Comparison of ENCODE assay signal across 10 mouse cellular contexts in the genomic region with DNA sequence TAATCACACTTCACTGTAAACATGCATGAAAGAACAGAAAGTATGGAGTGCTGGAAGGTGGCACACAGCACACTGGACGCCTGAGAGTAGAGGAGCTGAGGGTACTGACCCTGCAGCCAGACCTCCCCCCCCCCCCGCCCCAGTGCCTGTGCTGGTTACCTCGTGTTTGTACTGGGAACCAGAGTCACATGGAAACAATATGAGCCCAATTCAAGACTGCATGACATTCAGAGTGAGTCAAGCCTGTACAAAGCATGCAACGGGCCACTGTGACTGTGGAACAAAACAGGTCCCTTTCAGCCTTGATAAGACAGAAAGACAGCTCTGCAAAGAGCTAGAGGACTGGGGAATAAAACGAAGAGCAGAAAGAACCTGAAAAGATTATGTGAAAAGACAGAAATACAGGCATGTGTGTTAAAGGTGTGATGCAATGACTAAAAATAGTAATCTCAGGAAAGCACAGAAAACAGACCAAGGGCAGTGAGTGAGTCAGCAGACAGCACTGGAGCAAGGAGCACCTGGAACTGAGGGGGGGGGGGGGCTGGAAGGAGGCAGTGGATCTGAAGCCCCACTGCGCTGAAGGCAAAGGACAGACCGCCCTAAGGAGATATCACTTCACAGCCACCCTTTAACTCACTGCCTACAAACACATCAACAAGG.
DNase-seq lines count a peak whose midpoint lies in the region; ATAC-seq lines count a peak whose summit lies in the region.
"Had no signal": no experiment of that assay in that cellular context is flagged by ENCODE, and none has a peak within 500 bp of the region (broad histone marks: within the 10 kb centered on the region; RNA-seq: fewer than 3 reads in every experiment).

No protein-coding gene starts in this region.

- peaks cover 85% of the 10 kb centered on the region for H3K4me1 ChIP-seq in heart, embryonic 12.5 days (replicated peaks)
- peaks cover 43% of the 10 kb centered on the region for H3K4me1 ChIP-seq in neural tube, embryonic 13.5 days (replicated peaks)
- peaks cover 31% of the 10 kb centered on the region for H3K4me1 ChIP-seq in forebrain, embryonic 15.5 days

- H3K27me3 ChIP-seq in heart, embryonic 12.5 days (replicated peaks), result no peaks in the 10 kb centered on the region
- no peaks in the 10 kb centered on the region for H3K27me3 ChIP-seq in neural tube, embryonic 13.5 days
- no peaks in the 10 kb centered on the region for H3K27me3 ChIP-seq in forebrain, embryonic 15.5 days
- H3K27me3 ChIP-seq: kidney, embryonic 15.5 days had no signal

- H3K4me3 ChIP-seq in heart, embryonic 12.5 days, result no peak overlapping the region
- H3K4me3 ChIP-seq in neural tube, embryonic 13.5 days, result no peak overlapping the region
- no peak overlapping the region for H3K4me3 ChIP-seq in forebrain, embryonic 15.5 days
- H3K4me3 ChIP-seq: kidney, embryonic 15.5 days had no signal

- no peak for DNase-seq in heart, postnatal 36 days
- no peak for DNase-seq in neural tube, embryonic 10.5 days (ENCODE audit: extremely low spot score, low spot score)
- DNase-seq in induced T-regulatory cell, adult 2 months (ENCODE audit: low read depth), result peak; percentile 38
- DNase-seq in spleen, postnatal 36 days (ENCODE audit: low spot score in 2 of 2), result no peak
- DNase-seq in layer of hippocampus, adult 18-20 months (ENCODE audit: low spot score in 2 of 2), result no peak
- DNase-seq: thymus, postnatal 25 days had no signal

- peak overlapping the region; percentile 63 for H3K9ac ChIP-seq in heart, embryonic 12.5 days
- H3K9ac ChIP-seq in neural tube, embryonic 13.5 days, result 0 out of 2 replicates have a peak overlapping the region, but pooled peaks have one; percentile 12
- no peak overlapping the region for H3K9ac ChIP-seq in forebrain, embryonic 15.5 days (replicated peaks)
- H3K9ac ChIP-seq: kidney, embryonic 15.5 days had no signal

- peak overlapping the region; percentile 52 for H3K4me2 ChIP-seq in heart, embryonic 12.5 days
- H3K4me2 ChIP-seq in neural tube, embryonic 13.5 days, result no peak overlapping the region
- no peak overlapping the region for H3K4me2 ChIP-seq in forebrain, embryonic 15.5 days (replicated peaks)
- H3K4me2 ChIP-seq: kidney, embryonic 15.5 days had no signal

- peaks cover 8% of the 10 kb centered on the region; the same call in 1 of the 2 replicates for H3K36me3 ChIP-seq in heart, embryonic 12.5 days
- no peaks in the 10 kb centered on the region for H3K36me3 ChIP-seq in neural tube, embryonic 13.5 days
- no peaks in the 10 kb centered on the region for H3K36me3 ChIP-seq in forebrain, embryonic 15.5 days

- ATAC-seq in heart, embryonic 12.5 days (ENCODE audit: insufficient number of reproducible peaks, low FRiP score), result no peak
- no peak for ATAC-seq in neural tube, embryonic 13.5 days (ENCODE audit: low read depth)
- no peak for ATAC-seq in forebrain, embryonic 15.5 days (replicated peaks)

- no peaks in the 10 kb centered on the region for H3K9me3 ChIP-seq in heart, embryonic 12.5 days (replicated peaks)
- no peaks in the 10 kb centered on the region for H3K9me3 ChIP-seq in neural tube, embryonic 13.5 days
- H3K9me3 ChIP-seq in forebrain, embryonic 15.5 days, result no peaks in the 10 kb centered on the region
- H3K9me3 ChIP-seq: kidney, embryonic 15.5 days had no signal

- 24% methylated on average over 7 of the region's 7 CpGs for WGBS in heart, embryonic 12.5 days
- WGBS in neural tube, embryonic 13.5 days, result 64% methylated on average over 7 of the region's 7 CpGs
- 50% methylated on average over 7 of the region's 7 CpGs for WGBS in forebrain, embryonic 15.5 days

- H3K27ac ChIP-seq in heart, embryonic 12.5 days (ENCODE audit: poor library complexity, severe bottlenecking), result peak overlapping the region; percentile 84
- H3K27ac ChIP-seq in neural tube, embryonic 13.5 days (replicated peaks), result no peak overlapping the region
- H3K27ac ChIP-seq in forebrain, embryonic 15.5 days (replicated peaks), result no peak overlapping the region
- H3K27ac ChIP-seq: kidney, embryonic 15.5 days had no signal

- intact Hi-C loops in heart, postnatal 36 days (cut with DNase I), result no loop called here
